Mouse (Mus musculus): Measurements from ENCODE around the gene Cyp2a12.
A peak's percentile ranks its signal among the peaks of the same experiment; 100 is the strongest.
"Not testable (repeated sequence)": the region's sequence is repeated elsewhere in the genome, so short reads cannot be mapped to it uniquely, and the experiment has no call there.

Gene Cyp2a12

DNA sequence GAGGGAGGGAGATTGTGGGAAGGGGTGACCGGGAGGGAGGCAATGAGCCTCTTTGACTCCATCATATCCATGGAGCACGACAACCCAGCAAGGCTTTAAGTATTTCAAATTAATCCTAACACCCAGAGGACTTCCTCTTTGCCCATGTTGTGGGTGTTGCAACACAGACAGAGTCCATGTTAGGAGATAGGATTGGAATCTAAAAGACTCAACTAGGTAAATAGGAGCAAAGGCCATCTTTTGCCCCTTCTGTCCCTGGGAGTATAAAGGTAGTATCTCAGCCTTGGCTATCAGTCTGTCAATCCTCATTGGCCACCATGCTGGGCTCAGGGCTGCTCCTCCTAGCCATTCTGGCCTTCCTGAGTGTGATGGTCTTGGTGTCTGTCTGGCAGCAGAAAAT, at the start of gene Cyp2a12:
Gene Cyp2a12 (plus strand): TSS at position 293 of the 400 bp plus-strand sequence.
- DNase-seq (ENCODE audit: low spot score) = no peak

DNA sequence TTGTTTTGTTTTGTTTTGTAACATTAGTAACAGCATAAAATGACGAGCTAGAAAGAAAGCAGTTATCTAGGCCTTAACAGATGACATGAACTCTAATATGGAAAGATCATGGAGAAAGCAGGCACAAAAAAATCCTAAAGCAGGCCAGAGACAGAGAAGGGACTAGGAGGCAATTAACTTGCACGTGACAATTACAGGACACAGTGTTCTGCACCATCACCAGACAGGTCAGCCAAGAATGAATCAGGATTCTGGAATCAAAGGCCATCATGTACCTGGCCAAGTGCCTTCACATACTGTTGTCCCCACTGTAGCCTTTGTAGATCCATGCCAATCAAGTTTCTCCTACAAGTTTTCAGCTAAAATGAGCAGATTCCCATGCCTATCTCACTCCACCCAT, 47.4 kb upstream of the Cyp2a12 start:
- not testable (repeated sequence) for DNase-seq (ENCODE audit: low spot score)

DNA sequence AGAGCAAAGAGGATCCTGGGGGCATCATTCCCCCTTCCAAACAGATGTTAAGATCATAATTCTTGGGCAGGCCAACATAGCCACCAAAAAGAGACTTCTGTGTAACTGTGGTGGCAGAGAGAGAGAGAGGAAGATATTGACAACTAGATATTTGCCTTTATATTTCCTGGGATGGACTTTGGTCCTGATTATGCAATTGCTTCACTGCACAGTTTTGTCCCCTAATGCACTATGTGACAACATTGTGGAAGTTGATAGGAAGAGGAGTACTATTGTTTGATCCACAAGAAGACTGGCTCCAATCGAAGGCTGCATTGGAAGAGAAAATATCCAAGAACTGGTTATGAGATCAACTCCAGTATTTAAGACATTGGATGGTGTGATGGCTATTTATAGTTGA, 46.9 kb upstream of the Cyp2a12 start:
- DNase-seq (ENCODE audit: low spot score) = not testable (repeated sequence)

DNA sequence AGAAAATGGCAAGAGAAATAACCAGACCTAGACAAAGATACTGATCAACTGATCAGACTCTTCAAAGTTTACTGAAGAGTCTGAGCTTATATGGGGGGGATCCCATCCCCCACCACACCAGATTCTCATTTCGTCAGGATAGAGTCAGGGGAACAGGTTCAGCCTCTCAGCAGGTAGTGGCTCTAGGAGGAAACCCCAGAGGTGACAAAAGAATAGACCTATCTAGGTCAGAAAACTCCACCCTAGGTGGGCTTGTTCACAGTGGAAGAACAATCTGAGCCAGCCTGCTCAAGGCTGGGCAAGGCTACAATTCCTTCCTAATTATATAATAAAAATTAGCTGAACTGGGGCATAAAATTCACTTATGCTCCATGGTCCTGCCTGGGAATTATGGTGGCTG, 46.3 kb upstream of the Cyp2a12 start:
- DNase-seq (ENCODE audit: low spot score) = no peak

DNA sequence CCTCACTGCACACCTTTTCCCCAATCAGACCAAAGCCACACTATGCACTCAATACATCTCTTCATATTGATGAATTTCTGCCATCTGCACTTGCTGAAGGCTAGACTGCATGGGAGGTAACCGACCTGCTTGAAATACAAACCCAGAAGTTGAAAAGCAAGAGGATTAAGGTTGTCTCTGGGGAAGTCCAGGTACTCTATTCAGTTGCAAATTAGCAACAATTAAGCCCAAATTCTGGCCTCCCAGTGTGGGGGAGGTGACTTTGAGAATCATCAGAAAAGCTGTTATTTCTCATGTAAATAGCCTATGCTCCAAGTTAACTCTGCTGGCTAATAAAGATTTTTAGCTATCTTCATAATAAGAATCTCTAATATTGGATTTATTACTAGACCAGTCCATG, 45.7 kb upstream of the Cyp2a12 start:
- not testable (repeated sequence) for DNase-seq (ENCODE audit: low spot score)

DNA sequence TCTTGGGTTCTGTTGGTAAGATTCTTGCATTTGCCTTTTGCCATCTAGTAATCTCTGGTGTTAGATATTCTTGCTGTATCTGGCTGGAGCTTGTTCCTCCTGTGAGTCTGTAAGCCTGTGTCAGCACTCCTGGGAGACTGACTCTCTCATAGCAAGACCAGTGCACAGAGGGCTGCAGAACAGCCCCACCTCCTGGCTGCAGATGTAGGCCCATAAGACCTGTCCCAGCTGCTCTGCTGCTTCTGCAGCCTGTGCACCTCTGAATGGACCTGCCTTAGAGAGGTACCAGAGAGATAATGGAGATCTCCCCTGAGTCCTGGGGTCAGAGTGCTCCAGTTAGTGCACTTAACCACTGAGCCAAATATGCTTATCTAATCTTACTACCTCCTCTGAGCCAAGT, 2.3 kb upstream of the Cyp2a12 start:
- DNase-seq (ENCODE audit: low spot score) = not testable (repeated sequence)

DNA sequence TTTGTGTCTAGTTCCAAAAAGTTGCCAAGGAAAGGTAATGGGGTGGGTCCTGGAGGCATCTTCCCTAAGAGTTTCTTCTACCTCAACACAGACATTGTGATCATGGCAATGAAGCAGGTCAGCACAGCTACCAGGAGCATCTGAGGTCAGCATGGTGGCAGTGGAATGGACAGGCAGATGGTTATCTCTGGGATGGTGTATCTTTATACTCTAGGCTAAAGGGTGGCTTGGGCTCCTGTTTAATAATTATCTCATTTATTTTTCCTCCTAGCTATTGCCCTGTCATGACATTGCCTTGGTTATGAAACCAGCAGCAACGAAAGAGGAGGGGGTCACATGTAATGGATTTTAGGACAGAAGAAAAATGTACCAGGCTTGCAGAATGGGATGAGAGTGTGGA, 20.0 kb downstream of the Cyp2a12 start:
- not testable (repeated sequence) for DNase-seq (ENCODE audit: low spot score)

DNA sequence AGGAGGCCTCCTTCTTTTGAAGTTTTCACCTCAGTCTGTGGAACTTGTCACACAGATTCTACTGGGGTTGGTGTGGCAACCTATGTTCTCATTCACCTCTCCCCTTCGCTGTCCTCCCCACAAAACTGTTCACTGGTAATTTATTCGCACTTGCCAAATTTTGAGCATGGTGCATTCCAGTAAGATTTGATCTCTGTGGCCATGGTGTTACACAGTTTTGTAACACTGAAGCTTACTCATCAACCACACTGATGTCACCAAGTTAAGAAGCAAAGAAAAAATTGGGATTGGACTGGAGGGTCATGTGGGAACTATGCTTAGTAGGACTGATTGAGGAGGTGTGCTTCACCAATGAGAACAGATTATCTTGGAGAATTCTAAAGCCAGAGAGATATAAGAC, 30.5 kb downstream of the Cyp2a12 start:
- DNase-seq (ENCODE audit: low spot score) = peak; percentile 12

DNA sequence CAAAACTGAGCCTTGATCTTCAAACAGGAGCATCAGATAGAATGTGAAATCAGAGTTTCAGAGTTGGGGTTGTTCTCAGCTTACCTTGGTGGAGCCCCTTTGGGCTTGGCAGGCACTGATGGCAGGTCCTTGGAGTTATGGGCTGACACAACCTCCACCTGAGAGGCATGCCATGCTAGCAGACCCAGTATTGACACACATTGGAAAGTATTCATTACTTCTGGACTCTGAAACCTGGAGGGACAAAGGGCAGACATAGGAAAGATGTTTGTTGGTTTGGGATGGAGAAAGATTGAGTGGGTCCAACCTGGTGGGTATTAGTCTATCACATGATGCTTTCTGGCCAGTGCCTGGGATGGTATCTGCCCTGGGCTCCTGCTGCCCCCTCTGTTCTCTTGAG, 31.0 kb downstream of the Cyp2a12 start:
- not testable (repeated sequence) for DNase-seq (ENCODE audit: low spot score)

DNA sequence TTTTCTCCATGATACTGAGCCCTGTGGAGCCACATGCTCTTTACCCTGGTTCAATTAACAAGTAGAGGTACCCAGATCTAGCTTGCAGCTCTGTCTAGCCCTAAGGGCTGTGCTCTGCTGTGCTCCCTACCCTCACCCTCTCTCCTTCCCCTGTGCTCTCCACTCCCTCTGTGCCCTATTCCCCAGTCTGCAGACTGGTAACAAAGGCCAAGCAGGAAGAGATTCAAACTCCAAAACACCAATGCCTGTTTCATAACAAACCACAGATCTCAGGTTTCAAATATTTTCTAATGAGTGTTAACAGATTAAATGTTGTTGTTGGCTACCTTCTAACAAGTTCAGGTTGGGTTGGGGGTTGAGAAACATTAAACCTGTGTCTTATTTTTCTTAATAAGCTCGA, 49.8 kb downstream of the Cyp2a12 start:
- DNase-seq (ENCODE audit: low spot score) = peak; percentile 70

DNA sequence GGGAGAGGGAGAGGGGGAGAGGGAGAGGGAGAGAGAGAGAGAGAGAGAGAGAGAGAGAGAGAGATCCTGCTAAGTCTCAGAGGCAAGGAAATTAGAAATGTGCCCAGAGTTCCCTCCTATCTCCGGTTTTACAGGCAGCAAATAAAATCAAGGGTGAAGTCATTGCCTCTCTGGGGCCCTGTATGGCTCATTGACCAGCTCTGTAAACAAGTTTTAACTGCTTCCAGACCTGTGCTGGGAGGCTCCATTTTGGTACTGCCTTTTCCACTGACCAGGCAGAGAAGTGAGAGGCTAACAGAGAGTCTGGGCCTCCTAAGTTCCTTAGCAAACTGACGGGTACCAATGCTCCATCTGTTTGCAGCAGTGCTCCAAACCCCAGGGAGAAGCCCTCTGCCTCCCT, 52.7 kb downstream of the Cyp2a12 start:
- peak; percentile 35 for DNase-seq (ENCODE audit: low spot score)

Data from adipocyte (in vitro differentiated cells).